ENCODE assay signal across 11 mouse cellular contexts in the genomic region with DNA sequence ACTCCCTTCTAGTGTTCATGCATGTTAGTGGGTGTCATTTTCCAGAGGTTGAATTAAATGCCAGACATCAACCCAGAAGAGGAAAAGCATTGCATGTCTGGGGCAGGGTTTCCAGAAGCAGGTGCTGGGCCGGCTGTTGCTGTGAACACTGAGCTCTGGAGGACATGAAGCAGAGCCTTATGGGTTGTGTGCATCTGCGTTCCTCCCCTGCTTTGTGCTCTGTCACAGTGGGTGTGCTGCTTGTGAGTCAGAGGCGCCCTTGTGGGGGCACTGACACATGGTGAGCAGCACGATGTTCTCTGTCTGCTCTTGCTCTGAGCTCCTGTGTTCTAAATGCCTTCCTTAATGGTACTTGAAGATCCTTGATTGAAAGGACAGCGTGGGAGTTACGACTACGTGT.
DNase-seq lines count a peak whose midpoint lies in the region; ATAC-seq and TF ChIP-seq lines count a peak whose summit lies in the region.
"Had no signal": no experiment of that assay in that cellular context is flagged by ENCODE, and none has a peak within 500 bp of the region (broad histone marks: within the 10 kb centered on the region; RNA-seq: fewer than 3 reads in every experiment).

No protein-coding gene starts in this region.

- H3K27me3 ChIP-seq in kidney, embryonic 15.5 days = no peaks in the 10 kb centered on the region
- H3K27me3 ChIP-seq: limb, embryonic 12.5 days had no signal

- no peak overlapping the region for H3K4me2 ChIP-seq in kidney, embryonic 15.5 days
- H3K4me2 ChIP-seq: limb, embryonic 12.5 days had no signal

- TF ChIP-seq POLR2A in cortical plate, adult 2 months (IDR thresholded peaks at IDR 0.05; ENCODE audit: extremely low read depth, insufficient read depth, low read length) = peak; percentile 67

- no peak overlapping the region for H3K9ac ChIP-seq in kidney, embryonic 15.5 days
- H3K9ac ChIP-seq: limb, embryonic 12.5 days had no signal

- H3K4me3 ChIP-seq in cortical plate, adult 2 months (ENCODE audit: insufficient read depth, low read length) = no peak overlapping the region
- H3K4me3 ChIP-seq in kidney, embryonic 15.5 days (replicated peaks) = no peak overlapping the region
- H3K4me3 ChIP-seq: limb, embryonic 12.5 days had no signal

- H3K9me3 ChIP-seq in kidney, embryonic 15.5 days (replicated peaks) = no peaks in the 10 kb centered on the region
- H3K9me3 ChIP-seq: limb, embryonic 12.5 days had no signal

- no peak overlapping the region for H3K27ac ChIP-seq in cortical plate, adult 2 months (ENCODE audit: insufficient read depth, low read length)
- no peak overlapping the region for H3K27ac ChIP-seq in kidney, embryonic 15.5 days
- H3K27ac ChIP-seq: limb, embryonic 12.5 days had no signal

- no peak for TF ChIP-seq CTCF in cortical plate, adult 2 months (IDR thresholded peaks at IDR 0.05; ENCODE audit: extremely low read depth, insufficient read depth, low read length)

- peak; percentile 28 to 41 for DNase-seq in cerebellum, postnatal 25 days
- DNase-seq in cerebellum, adult 8-10 months = no peak
- peak; percentile 85 to 91 for DNase-seq in layer of hippocampus, adult 18-20 months (ENCODE audit: low spot score in 2 of 2)
- DNase-seq in left cerebral cortex, postnatal 4 days = peak; percentile 4
- DNase-seq in heart, postnatal 14 days = no peak
- DNase-seq in thymus, postnatal 25 days = no peak
- DNase-seq: heart, postnatal 4 days; lung, postnatal 36 days had no signal

- WGBS in kidney, embryonic 15.5 days = 75% methylated on average over 7 of the region's 7 CpGs

- ATAC-seq in kidney, embryonic 15.5 days (replicated peaks; ENCODE audit: low FRiP score) = no peak

- H3K4me1 ChIP-seq in cortical plate, adult 2 months (ENCODE audit: control insufficient read depth, insufficient read depth, low read length) = peaks cover 4% of the 10 kb centered on the region
- no peaks in the 10 kb centered on the region for H3K4me1 ChIP-seq in kidney, embryonic 15.5 days

- intact Hi-C loops in left cerebral cortex, postnatal 4 days (cut with DNase I) = no loop called here
- intact Hi-C loops in heart, postnatal 14 days (cut with DNase I) = no loop called here

- no peaks in the 10 kb centered on the region for H3K36me3 ChIP-seq in kidney, embryonic 15.5 days
- H3K36me3 ChIP-seq: limb, embryonic 12.5 days had no signal

Comparison
In these comparisons a context has a peak if more than half of its experiments do, and no peak if none do; other contexts are left out.
1. DNase-seq: peak in cerebellum, postnatal 25 days (2 of 2), layer of hippocampus, adult 18-20 months (2 of 2) and left cerebral cortex, postnatal 4 days (single experiment); none in cerebellum, adult 8-10 months (single experiment), heart, postnatal 14 days (0 of 2) and thymus, postnatal 25 days (single experiment).